Mouse (Mus musculus): ENCODE measurements around the gene Pnkp. TPM values are rescaled to one million over a fixed set of nuclear protein-coding genes. Genes with fewer than 3 reads are reported as not detected.
A peak's percentile ranks its signal among the peaks of the same experiment; 100 is the strongest.

Gene Pnkp
- polyA plus RNA-seq, 1 experiment = 67.3 TPM

DNA sequence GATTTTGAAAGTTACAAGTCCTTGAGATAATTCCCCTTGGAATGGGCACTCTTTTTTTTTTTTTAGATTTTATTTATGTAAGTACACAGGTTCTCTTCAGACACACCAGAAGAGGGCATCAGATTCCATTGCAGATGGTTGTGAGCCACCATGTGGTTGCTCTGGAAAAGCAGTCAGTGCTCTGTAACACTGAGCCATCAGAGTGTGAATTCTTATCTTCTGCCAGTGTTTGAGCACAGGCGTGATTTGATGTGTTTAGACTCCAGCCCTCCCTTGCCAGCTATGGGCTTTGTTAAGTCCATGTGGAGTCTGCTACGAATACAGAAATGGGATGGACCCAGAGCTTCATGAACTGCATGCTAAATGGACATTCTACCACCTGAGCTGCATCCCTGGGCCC lies 38.8 kb upstream of the Pnkp start:
- Histone ChIP-seq H3K27ac (ENCODE audit: insufficient read depth, low read length) (no peak overlapping the region), H3K36me3 (ENCODE audit: control insufficient read depth, insufficient read depth, low read length) (no peaks in the 10 kb centered on the region), H3K4me1 (ENCODE audit: control insufficient read depth, insufficient read depth, insufficient read length) (peaks cover 10% of the 10 kb centered on the region), H3K27me3 (ENCODE audit: control insufficient read depth, insufficient read depth, low read length) (no peaks in the 10 kb centered on the region), H3K4me3 (ENCODE audit: extremely low read depth, insufficient read depth, insufficient read length) (no peak overlapping the region)
- peak in 1 of 2 experiments; percentile 1 for DNase-seq (ENCODE audit: low read depth in 1 of 2, low spot score in 2 of 2)
- WGBS = 49% methylated on average over 2 of the region's 2 CpGs
- TF ChIP-seq CTCF (IDR thresholded peaks at IDR 0.05; ENCODE audit: extremely low read depth, insufficient read depth, insufficient read length, insufficient replicate concordance) (no peak), POLR2A (IDR thresholded peaks at IDR 0.05; ENCODE audit: low read depth, low read length) (no peak)

GRCm38 (mm10) chr7:44818751-44819235 lies 38.1 kb upstream of the Pnkp start:
- Histone ChIP-seq H3K27me3 (ENCODE audit: control insufficient read depth, insufficient read depth, low read length) (no peaks in the 10 kb centered on the region), H3K27ac (ENCODE audit: insufficient read depth, low read length) (no peak overlapping the region), H3K4me3 (ENCODE audit: extremely low read depth, insufficient read depth, insufficient read length) (no peak overlapping the region), H3K36me3 (ENCODE audit: control insufficient read depth, insufficient read depth, low read length) (no peaks in the 10 kb centered on the region), H3K4me1 (ENCODE audit: control insufficient read depth, insufficient read depth, insufficient read length) (peaks cover 10% of the 10 kb centered on the region)
- WGBS = 48% methylated on average over 6 of the region's 6 CpGs
- DNase-seq (ENCODE audit: low read depth in 1 of 2, low spot score in 2 of 2) = peak in 1 of 2 experiments; percentile 2
- TF ChIP-seq CTCF (IDR thresholded peaks at IDR 0.05; ENCODE audit: extremely low read depth, insufficient read depth, insufficient read length, insufficient replicate concordance) (no peak), POLR2A (IDR thresholded peaks at IDR 0.05; ENCODE audit: low read depth, low read length) (no peak)

GRCm38 (mm10) chr7:44819391-44819790 lies 37.5 kb upstream of the Pnkp start:
- H3K4me1 ChIP-seq (ENCODE audit: control insufficient read depth, insufficient read depth, insufficient read length) = peaks cover 10% of the 10 kb centered on the region
- H3K4me3 ChIP-seq (ENCODE audit: extremely low read depth, insufficient read depth, insufficient read length) = no peak overlapping the region
- TF ChIP-seq POLR2A (IDR thresholded peaks at IDR 0.05; ENCODE audit: low read depth, low read length) (no peak), CTCF (IDR thresholded peaks at IDR 0.05; ENCODE audit: extremely low read depth, insufficient read depth, insufficient read length, insufficient replicate concordance) (no peak)
- no peaks in the 10 kb centered on the region for H3K36me3 ChIP-seq (ENCODE audit: control insufficient read depth, insufficient read depth, low read length)
- no peak overlapping the region for H3K27ac ChIP-seq (ENCODE audit: insufficient read depth, low read length)
- 92% methylated on average over 2 of the region's 2 CpGs for WGBS
- no peak for DNase-seq (ENCODE audit: low read depth in 1 of 2, low spot score in 2 of 2)
- no peaks in the 10 kb centered on the region for H3K27me3 ChIP-seq (ENCODE audit: control insufficient read depth, insufficient read depth, low read length)

- DNase-seq (ENCODE audit: low read depth in 1 of 2, low spot score in 2 of 2) = peak in 1 of 2 experiments; percentile 1
- Histone ChIP-seq H3K27me3 (ENCODE audit: control insufficient read depth, insufficient read depth, low read length) (no peaks in the 10 kb centered on the region), H3K27ac (ENCODE audit: insufficient read depth, low read length) (no peak overlapping the region), H3K36me3 (ENCODE audit: control insufficient read depth, insufficient read depth, low read length) (no peaks in the 10 kb centered on the region), H3K4me1 (ENCODE audit: control insufficient read depth, insufficient read depth, insufficient read length) (peaks cover 10% of the 10 kb centered on the region), H3K4me3 (ENCODE audit: extremely low read depth, insufficient read depth, insufficient read length) (no peak overlapping the region)
- WGBS = 51% methylated on average over 5 of the region's 5 CpGs
- no peak for TF ChIP-seq POLR2A (IDR thresholded peaks at IDR 0.05; ENCODE audit: low read depth, low read length)
- TF ChIP-seq CTCF (IDR thresholded peaks at IDR 0.05; ENCODE audit: extremely low read depth, insufficient read depth, insufficient read length, insufficient replicate concordance) = no peak
These were observed 37.1 kb upstream of the Pnkp start for GRCm38 (mm10) chr7:44819863-44820262.

GRCm38 (mm10) chr7:44820525-44820924 lies 36.4 kb upstream of the Pnkp start:
- Histone ChIP-seq H3K27me3 (ENCODE audit: control insufficient read depth, insufficient read depth, low read length) (no peaks in the 10 kb centered on the region), H3K4me3 (ENCODE audit: extremely low read depth, insufficient read depth, insufficient read length) (no peak overlapping the region), H3K27ac (ENCODE audit: insufficient read depth, low read length) (no peak overlapping the region), H3K36me3 (ENCODE audit: control insufficient read depth, insufficient read depth, low read length) (no peaks in the 10 kb centered on the region), H3K4me1 (ENCODE audit: control insufficient read depth, insufficient read depth, insufficient read length) (peaks cover 6% of the 10 kb centered on the region)
- WGBS = 76% methylated on average over 3 of the region's 3 CpGs
- peak in 1 of 2 experiments; percentile 1 for DNase-seq (ENCODE audit: low read depth in 1 of 2, low spot score in 2 of 2)
- TF ChIP-seq CTCF (IDR thresholded peaks at IDR 0.05; ENCODE audit: extremely low read depth, insufficient read depth, insufficient read length, insufficient replicate concordance) (no peak), POLR2A (IDR thresholded peaks at IDR 0.05; ENCODE audit: low read depth, low read length) (no peak)

- H3K4me1 ChIP-seq (ENCODE audit: control insufficient read depth, insufficient read depth, insufficient read length) = peaks cover 15% of the 10 kb centered on the region
These were observed 35.1 kb upstream of the Pnkp start for GRCm38 (mm10) chr7:44821666-44822448.

GRCm38 (mm10) chr7:44823409-44823808 lies 33.5 kb upstream of the Pnkp start:
- H3K27ac ChIP-seq (ENCODE audit: insufficient read depth, low read length) = no peak overlapping the region
- H3K36me3 ChIP-seq (ENCODE audit: control insufficient read depth, insufficient read depth, low read length) = peaks cover 1% of the 10 kb centered on the region; the same call in 1 of the 2 replicates
- 51% methylated on average over 7 of the region's 7 CpGs for WGBS
- TF ChIP-seq POLR2A (IDR thresholded peaks at IDR 0.05; ENCODE audit: low read depth, low read length) (no peak), CTCF (IDR thresholded peaks at IDR 0.05; ENCODE audit: extremely low read depth, insufficient read depth, insufficient read length, insufficient replicate concordance) (no peak)
- H3K4me3 ChIP-seq (ENCODE audit: extremely low read depth, insufficient read depth, insufficient read length) = no peak overlapping the region
- DNase-seq (ENCODE audit: low read depth in 1 of 2, low spot score in 2 of 2) = no peak
- no peaks in the 10 kb centered on the region for H3K27me3 ChIP-seq (ENCODE audit: control insufficient read depth, insufficient read depth, low read length)
- peaks cover 22% of the 10 kb centered on the region; the same call in 1 of the 2 replicates for H3K4me1 ChIP-seq (ENCODE audit: control insufficient read depth, insufficient read depth, insufficient read length)

More at GRCm38 (mm10) chr7:44821666-44822448, 35.1 kb upstream of the Pnkp start:
- no peak overlapping the region for H3K27ac ChIP-seq (ENCODE audit: insufficient read depth, low read length)
- WGBS = 80% methylated on average over 7 of the region's 7 CpGs
- H3K4me3 ChIP-seq (ENCODE audit: extremely low read depth, insufficient read depth, insufficient read length) = no peak overlapping the region
- no peak for TF ChIP-seq POLR2A (IDR thresholded peaks at IDR 0.05; ENCODE audit: low read depth, low read length)
- TF ChIP-seq CTCF (IDR thresholded peaks at IDR 0.05; ENCODE audit: extremely low read depth, insufficient read depth, insufficient read length, insufficient replicate concordance) = peak; percentile 15; the same call in 1 of the 2 replicates
- H3K36me3 ChIP-seq (ENCODE audit: control insufficient read depth, insufficient read depth, low read length) = no peaks in the 10 kb centered on the region
- H3K27me3 ChIP-seq (ENCODE audit: control insufficient read depth, insufficient read depth, low read length) = no peaks in the 10 kb centered on the region
- peak in 1 of 2 experiments; percentile 7 for DNase-seq (ENCODE audit: low read depth in 1 of 2, low spot score in 2 of 2)

Data from spleen, adult 2 months (tissue).